Mouse (Mus musculus): ENCODE results near the gene Tecpr2. TPM values are rescaled to one million over a fixed set of nuclear protein-coding genes. Genes with fewer than 3 reads are reported as not detected.
"Not testable (repeated sequence)": the region's sequence is repeated elsewhere in the genome, so short reads cannot be mapped to it uniquely, and the experiment has no call there.

Tecpr2 gene
- polyA plus RNA-seq, 1 experiment from 2014 or later: 2.0 TPM

- Histone ChIP-seq H3K4me3 (peak overlapping the region; percentile 85), H3K27me3 (no peaks in the 10 kb centered on the region), H3K4me2 (peak overlapping the region; percentile 72), H3K27ac (peak overlapping the region; percentile 85), H3K4me1 (replicated peaks) (peaks cover 25% of the 10 kb centered on the region), H3K36me3 (peaks cover 8% of the 10 kb centered on the region), H3K9ac (peak overlapping the region; percentile 83), H3K9me3 (replicated peaks) (no peaks in the 10 kb centered on the region)
- ATAC-seq (replicated peaks; ENCODE audit: insufficient number of reproducible peaks, insufficient read depth, low FRiP score, low read depth): no peak; the same call in 1 of the 2 replicates
- 16% methylated on average over 9 of the region's 9 CpGs for WGBS
These were observed 38.2 kb upstream of the Tecpr2 start for GRCm38 (mm10) chr12:110850929-110851256.

DNA sequence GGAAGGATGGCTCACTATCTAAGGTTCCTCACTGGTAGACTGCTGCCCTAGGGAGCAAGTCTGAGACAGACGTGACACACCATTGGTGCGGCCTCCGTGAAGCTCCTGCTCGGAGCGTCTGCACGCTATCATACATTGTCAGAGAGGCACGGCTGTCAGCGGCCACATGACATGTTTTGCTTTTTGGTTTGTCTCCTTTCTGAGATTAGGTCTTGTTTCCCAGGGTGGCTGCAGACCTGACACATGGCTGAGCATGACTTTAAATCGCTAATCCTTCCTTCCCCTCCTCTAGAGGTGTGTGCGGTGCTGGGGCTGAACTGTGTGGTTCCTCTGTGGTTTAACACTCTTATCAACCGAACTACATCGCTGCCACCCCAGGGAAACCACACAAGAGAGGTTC lies 37.6 kb upstream of the Tecpr2 start:
- peak overlapping the region; percentile 85 for H3K27ac ChIP-seq
- H3K27me3 ChIP-seq: no peaks in the 10 kb centered on the region
- peaks cover 13% of the 10 kb centered on the region for H3K36me3 ChIP-seq
- H3K4me2 ChIP-seq: peak overlapping the region; percentile 72
- 32% methylated on average over 12 of the region's 12 CpGs for WGBS
- peak overlapping the region; percentile 83; the same call in 1 of the 2 replicates for H3K9ac ChIP-seq
- no peaks in the 10 kb centered on the region for H3K9me3 ChIP-seq (replicated peaks)
- H3K4me3 ChIP-seq: peak overlapping the region; percentile 85
- H3K4me1 ChIP-seq (replicated peaks): peaks cover 21% of the 10 kb centered on the region
- no peak for ATAC-seq (replicated peaks; ENCODE audit: insufficient number of reproducible peaks, insufficient read depth, low FRiP score, low read depth)

DNA sequence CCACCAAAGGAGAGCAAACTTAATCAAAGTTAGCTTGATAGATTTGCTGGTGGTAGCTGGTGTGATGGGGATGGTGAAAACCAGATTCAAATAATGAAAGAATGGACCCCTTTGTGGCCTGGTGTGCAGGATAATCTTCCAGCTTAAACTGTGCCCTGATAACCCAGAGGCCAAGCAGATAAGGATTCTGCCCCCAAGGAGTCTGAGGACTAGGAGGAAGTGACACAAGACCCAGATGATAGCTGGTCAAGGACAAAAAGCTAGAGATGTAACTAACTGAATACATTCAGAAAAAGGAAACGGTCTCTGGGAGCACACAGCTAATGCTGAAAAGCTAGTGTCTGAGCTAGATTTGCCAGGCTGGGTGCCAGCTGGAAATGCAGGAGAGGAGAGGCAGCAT lies 37.1 kb upstream of the Tecpr2 start:
- Histone ChIP-seq H3K4me3 (no peak overlapping the region), H3K27ac (no peak overlapping the region), H3K4me2 (no peak overlapping the region), H3K4me1 (replicated peaks) (peaks cover 21% of the 10 kb centered on the region), H3K9me3 (replicated peaks) (no peaks in the 10 kb centered on the region), H3K27me3 (no peaks in the 10 kb centered on the region), H3K36me3 (peaks cover 13% of the 10 kb centered on the region), H3K9ac (no peak overlapping the region)
- 58% methylated on average over 1 of the region's 1 CpGs for WGBS
- ATAC-seq (replicated peaks; ENCODE audit: insufficient number of reproducible peaks, insufficient read depth, low FRiP score, low read depth): no peak

GRCm38 (mm10) chr12:110854786-110855737 lies 34.0 kb upstream of the Tecpr2 start:
- no peaks in the 10 kb centered on the region for H3K27me3 ChIP-seq
- H3K36me3 ChIP-seq: peaks cover 13% of the 10 kb centered on the region
- H3K4me3 ChIP-seq: no peak overlapping the region
- ATAC-seq (replicated peaks; ENCODE audit: insufficient number of reproducible peaks, insufficient read depth, low FRiP score, low read depth): no peak
- WGBS: 81% methylated on average over 32 of the region's 32 CpGs
- no peak overlapping the region for H3K9ac ChIP-seq
- H3K27ac ChIP-seq: no peak overlapping the region
- no peaks in the 10 kb centered on the region for H3K9me3 ChIP-seq (replicated peaks)
- H3K4me1 ChIP-seq (replicated peaks): peaks cover 15% of the 10 kb centered on the region
- no peak overlapping the region for H3K4me2 ChIP-seq

DNA sequence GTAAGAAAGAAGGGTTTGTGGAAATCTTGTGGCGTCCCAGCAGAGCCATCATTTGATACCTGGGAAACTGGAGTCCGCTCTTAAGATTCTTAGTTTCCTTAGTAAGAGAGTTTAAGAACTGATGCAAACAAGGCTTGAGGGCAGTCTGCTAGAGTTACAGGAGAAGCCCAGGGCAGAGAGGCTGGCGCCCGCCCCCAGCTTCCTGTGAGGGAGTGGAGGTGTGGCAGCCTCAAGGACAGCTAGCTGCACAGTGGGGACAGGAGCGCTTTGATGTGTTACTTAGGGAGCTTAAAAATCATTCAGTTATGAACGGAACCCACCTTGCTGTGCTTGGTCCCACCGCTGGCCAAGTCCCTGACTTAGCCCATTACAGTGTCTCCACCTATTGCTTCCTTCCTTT lies 31.9 kb upstream of the Tecpr2 start:
- Histone ChIP-seq H3K4me1 (replicated peaks) (no peaks in the 10 kb centered on the region), H3K9me3 (replicated peaks) (no peaks in the 10 kb centered on the region), H3K4me3 (no peak overlapping the region), H3K27ac (no peak overlapping the region), H3K9ac (no peak overlapping the region), H3K36me3 (peaks cover 13% of the 10 kb centered on the region), H3K4me2 (no peak overlapping the region), H3K27me3 (no peaks in the 10 kb centered on the region)
- WGBS: 78% methylated on average over 7 of the region's 7 CpGs
- no peak for ATAC-seq (replicated peaks; ENCODE audit: insufficient number of reproducible peaks, insufficient read depth, low FRiP score, low read depth)

DNA sequence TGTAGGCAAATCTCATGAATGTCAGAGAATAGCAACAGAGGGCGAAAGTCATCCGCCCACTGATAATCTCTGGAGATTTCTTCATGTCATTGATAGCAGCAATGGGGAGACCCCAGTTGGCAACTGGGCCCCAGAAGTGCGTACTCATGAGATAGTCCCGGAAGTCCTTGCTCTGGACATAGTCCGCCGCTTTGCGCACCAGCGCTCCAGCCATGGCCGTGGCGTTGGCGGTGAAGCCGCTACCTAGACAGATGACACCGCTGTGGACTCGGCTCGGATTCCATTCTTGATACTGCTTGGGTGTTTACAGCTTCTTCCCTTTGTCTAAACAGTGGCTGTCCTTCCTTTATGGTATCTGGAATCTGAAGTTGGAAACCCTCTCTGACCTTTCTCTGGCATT lies 30.4 kb upstream of the Tecpr2 start:
- not testable (repeated sequence) for H3K27ac ChIP-seq; ATAC-seq (replicated peaks; ENCODE audit: insufficient number of reproducible peaks, insufficient read depth, low FRiP score, low read depth); H3K27me3 ChIP-seq; H3K9ac ChIP-seq; H3K4me2 ChIP-seq; H3K4me1 ChIP-seq (replicated peaks); H3K4me3 ChIP-seq; H3K9me3 ChIP-seq (replicated peaks)
- whole genome bisulfite sequencing: 94% methylated on average over 15 of the region's 15 CpGs
- peaks cover 13% of the 10 kb centered on the region for H3K36me3 ChIP-seq

- Histone ChIP-seq H3K4me2 (no peak overlapping the region), H3K9ac (no peak overlapping the region), H3K27ac (no peak overlapping the region), H3K27me3 (no peaks in the 10 kb centered on the region), H3K4me1 (replicated peaks) (no peaks in the 10 kb centered on the region), H3K4me3 (no peak overlapping the region), H3K9me3 (replicated peaks) (no peaks in the 10 kb centered on the region), H3K36me3 (peaks cover 10% of the 10 kb centered on the region)
- ATAC-seq (replicated peaks; ENCODE audit: insufficient number of reproducible peaks, insufficient read depth, low FRiP score, low read depth): no peak
These were observed 28.8 kb upstream of the Tecpr2 start for GRCm38 (mm10) chr12:110860293-110860692.

- no peaks in the 10 kb centered on the region for H3K27me3 ChIP-seq
- no peak overlapping the region for H3K4me2 ChIP-seq
- no peaks in the 10 kb centered on the region for H3K9me3 ChIP-seq (replicated peaks)
- H3K9ac ChIP-seq: no peak overlapping the region
- H3K36me3 ChIP-seq: peaks cover under 1% of the 10 kb centered on the region; the same call in 1 of the 2 replicates
- H3K27ac ChIP-seq: no peak overlapping the region
- 55% methylated on average over 7 of the region's 7 CpGs for WGBS
- no peaks in the 10 kb centered on the region for H3K4me1 ChIP-seq (replicated peaks)
- no peak for ATAC-seq (replicated peaks; ENCODE audit: insufficient number of reproducible peaks, insufficient read depth, low FRiP score, low read depth)
- no peak overlapping the region for H3K4me3 ChIP-seq
These were observed 27.8 kb upstream of the Tecpr2 start for GRCm38 (mm10) chr12:110861256-110861655.

DNA sequence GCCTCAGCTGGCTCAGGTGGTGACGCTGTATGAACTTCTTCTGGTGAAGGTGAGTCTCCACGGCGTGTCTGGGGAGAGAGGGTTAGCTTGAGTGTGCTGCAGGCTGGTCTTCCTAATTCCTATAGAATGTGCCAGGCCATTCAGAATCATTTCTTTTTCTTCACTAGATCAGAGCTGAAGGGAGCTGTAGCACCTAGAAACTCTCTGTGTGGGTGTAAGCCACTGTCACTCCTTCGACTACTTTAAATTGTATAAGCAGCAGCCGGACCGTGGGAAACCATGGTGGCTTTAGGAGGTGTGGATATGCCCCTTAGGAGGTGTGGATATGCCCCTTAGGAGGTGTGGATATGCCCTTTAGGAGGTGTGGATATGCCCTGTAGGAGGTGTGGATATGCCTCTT lies 25.1 kb upstream of the Tecpr2 start:
- Histone ChIP-seq H3K4me3 (no peak overlapping the region), H3K9me3 (replicated peaks) (no peaks in the 10 kb centered on the region), H3K27ac (no peak overlapping the region), H3K4me2 (no peak overlapping the region), H3K9ac (no peak overlapping the region), H3K36me3 (peaks cover 24% of the 10 kb centered on the region), H3K27me3 (no peaks in the 10 kb centered on the region), H3K4me1 (replicated peaks) (no peaks in the 10 kb centered on the region)
- WGBS: 80% methylated on average over 6 of the region's 6 CpGs
- no peak for ATAC-seq (replicated peaks; ENCODE audit: insufficient number of reproducible peaks, insufficient read depth, low FRiP score, low read depth)

DNA sequence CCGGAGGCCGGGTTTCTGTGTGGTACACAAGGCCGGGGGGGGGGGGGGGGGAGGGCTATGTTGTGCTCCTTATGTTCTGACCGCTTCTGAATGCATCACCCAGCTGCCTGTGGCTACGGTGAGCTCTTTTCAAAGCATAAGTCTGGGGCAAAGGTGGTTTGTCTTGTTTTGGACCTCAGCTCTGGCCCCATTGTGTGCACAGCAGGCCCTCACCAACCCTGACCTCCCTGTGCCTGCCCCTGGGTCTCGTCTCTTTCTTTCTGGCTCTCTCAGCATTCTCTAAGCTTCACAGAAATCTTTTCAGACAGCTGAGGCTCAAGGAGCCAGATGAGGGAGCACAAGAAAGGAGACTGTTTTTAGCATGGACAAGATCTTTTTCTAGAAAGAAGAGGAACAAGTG lies 23.5 kb upstream of the Tecpr2 start:
- H3K27me3 ChIP-seq: no peaks in the 10 kb centered on the region
- H3K4me3 ChIP-seq: no peak overlapping the region
- no peaks in the 10 kb centered on the region for H3K4me1 ChIP-seq (replicated peaks)
- no peak overlapping the region for H3K27ac ChIP-seq
- H3K4me2 ChIP-seq: no peak overlapping the region
- no peak for ATAC-seq (replicated peaks; ENCODE audit: insufficient number of reproducible peaks, insufficient read depth, low FRiP score, low read depth)
- no peak overlapping the region for H3K9ac ChIP-seq
- H3K9me3 ChIP-seq (replicated peaks): no peaks in the 10 kb centered on the region
- 73% methylated on average over 6 of the region's 6 CpGs for WGBS
- H3K36me3 ChIP-seq: peaks cover 26% of the 10 kb centered on the region

GRCm38 (mm10) chr12:110865989-110866388 lies 23.1 kb upstream of the Tecpr2 start:
- no peak for ATAC-seq (replicated peaks; ENCODE audit: insufficient number of reproducible peaks, insufficient read depth, low FRiP score, low read depth)
- Histone ChIP-seq H3K4me3 (no peak overlapping the region), H3K4me1 (replicated peaks) (no peaks in the 10 kb centered on the region), H3K9ac (no peak overlapping the region), H3K9me3 (replicated peaks) (no peaks in the 10 kb centered on the region), H3K36me3 (peaks cover 30% of the 10 kb centered on the region), H3K27ac (no peak overlapping the region), H3K4me2 (no peak overlapping the region), H3K27me3 (no peaks in the 10 kb centered on the region)
- 87% methylated on average over 10 of the region's 10 CpGs for WGBS

- no peak overlapping the region for H3K9ac ChIP-seq
- H3K4me3 ChIP-seq: no peak overlapping the region
- no peaks in the 10 kb centered on the region for H3K4me1 ChIP-seq (replicated peaks)
- no peaks in the 10 kb centered on the region for H3K27me3 ChIP-seq
- H3K9me3 ChIP-seq (replicated peaks): no peaks in the 10 kb centered on the region
- no peak overlapping the region for H3K4me2 ChIP-seq
- no peak overlapping the region for H3K27ac ChIP-seq
- WGBS: 80% methylated on average over 4 of the region's 4 CpGs
- H3K36me3 ChIP-seq: peaks cover 57% of the 10 kb centered on the region
- ATAC-seq (replicated peaks; ENCODE audit: insufficient number of reproducible peaks, insufficient read depth, low FRiP score, low read depth): no peak
These were observed 19.0 kb upstream of the Tecpr2 start for GRCm38 (mm10) chr12:110870107-110870506.
